Mouse (Mus musculus) liver, embryonic 14.5 days (tissue): ENCODE results near the gene Shank2. TPM values are rescaled to one million over a fixed set of nuclear protein-coding genes. Genes with fewer than 3 reads are reported as not detected.

Experiments used
- ATAC-seq: fragments of 200-750 bp; cut with Nextera tagmentation; 2 replicates; pipeline ENCODE4 v1.8.0; 2017; ENCODE audit warnings: moderate number of reproducible peaks, mild to moderate bottlenecking, moderate library complexity; ENCODE audit not compliant: insufficient read depth
- DNase-seq, 3 experiments: peaks; one replicate each; pipeline ENCODE4 v3.0.0-alpha.2; 2012 to 2013; ENCODE audit warnings: low read depth in 3 of 3, low spot score in 3 of 3
- H3K27ac ChIP-seq: fragments of 300-500 bp; sonication (generic); 2 replicates; pipeline ENCODE4 v1.5.1; 2014; ENCODE audit warnings: moderate library complexity, mild to moderate bottlenecking, control low read depth, inconsistent platforms
- H3K27me3 ChIP-seq: fragments of 300-500 bp; sonication (generic); 2 replicates; pipeline ENCODE4 v1.6.1; 2014; ENCODE audit warnings: mild to moderate bottlenecking, low read length, moderate library complexity; ENCODE audit not compliant: control insufficient read depth, insufficient read depth
- H3K36me3 ChIP-seq: fragments of 300-500 bp; sonication (generic); replicated peaks from 2 replicates; pipeline ENCODE4 v1.6.1; 2014; ENCODE audit warnings: low read depth; ENCODE audit not compliant: control insufficient read depth, insufficient read depth
- H3K4me1 ChIP-seq, 2 experiments: fragments of 200-500 bp in 1 of 2; fragments of 300-500 bp in 1 of 2; sonication (generic) in 1 of 2; replicated peaks; 2 replicates each; pipeline ENCODE4 v1.6.1; 2012 to 2014; ENCODE audit warnings: antibody characterized with exemption in 1 of 2, inconsistent platforms in 1 of 2, low read length in 1 of 2; ENCODE audit not compliant: control insufficient read depth in 2 of 2, insufficient read depth in 2 of 2
- H3K4me2 ChIP-seq: fragments of 300-500 bp; sonication (generic); 2 replicates; pipeline ENCODE4 v1.6.1; 2014; ENCODE audit warnings: low read depth, mild to moderate bottlenecking, control low read depth, moderate library complexity
- H3K4me3 ChIP-seq, 2 experiments: fragments of 200-500 bp in 1 of 2; fragments of 300-500 bp in 1 of 2; sonication (generic) in 1 of 2; 2 replicates each; pipeline ENCODE4 v1.5.1; 2012 to 2014; ENCODE audit warnings: low read depth in 2 of 2, low read length in 2 of 2, mild to moderate bottlenecking in 2 of 2, control low read depth in 1 of 2, inconsistent platforms in 1 of 2, moderate library complexity in 1 of 2; ENCODE audit not compliant: insufficient read depth in 1 of 2
- H3K9ac ChIP-seq: fragments of 300-500 bp; sonication (generic); replicated peaks from 2 replicates; pipeline ENCODE4 v1.6.1; 2014; ENCODE audit warnings: mild to moderate bottlenecking, control low read depth, moderate library complexity
- H3K9me3 ChIP-seq: fragments of 300-500 bp; sonication (generic); 2 replicates; pipeline ENCODE4 v1.6.1; 2016; ENCODE audit warnings: low read length, mixed read lengths; ENCODE audit not compliant: control insufficient read depth
- CTCF ChIP-seq: IDR thresholded peaks from 2 replicates; pipeline ENCODE4 v1.5.1; 2016; ENCODE audit warnings: antibody characterized with exemption, low read depth, control low read depth
- EP300 ChIP-seq: IDR thresholded peaks from 2 replicates; pipeline ENCODE4 v1.6.1; 2016; ENCODE audit warnings: antibody characterized with exemption, low read depth
- WGBS: fragments of 180-500 bp; shearing (Covaris S2); extraction: QIAGEN DNeasy Blood & Tissue Kit; methylation state at CpG from one replicate; pipeline ENCODE4 v1.1.7; 2014; ENCODE audit not compliant: insufficient replicate concordance; 5-methylcytosine and 5-hydroxymethylcytosine counted together
- polyA plus RNA-seq, 2 experiments: library from polyadenylated mRNA; depleted of rRNA in 1 of 2; stranded (reverse) in 1 of 2; unstranded in 1 of 2; fragments of >200 nt; fragmentation: Nextera tagmentation in 1 of 2; extraction: Ambion mirVana in 1 of 2; gene quantifications; 2 replicates each; pipeline versions ENCODE4 v1.2.1 to v1.2.3; 2012 to 2014

Shank2 gene
- polyA plus RNA-seq, 2 experiments, result 0.17 to 0.35 TPM

- Histone ChIP-seq H3K36me3 (no peaks in the 10 kb centered on the region), H3K9ac (no peak overlapping the region), H3K4me3 (no peak overlapping the region), H3K4me1 (no peaks in the 10 kb centered on the region), H3K27ac (no peak overlapping the region), H3K9me3 (no peaks in the 10 kb centered on the region), H3K27me3 (no peaks in the 10 kb centered on the region), H3K4me2 (no peak overlapping the region)
- DNase-seq (no peak), ATAC-seq (no peak)
- 55% methylated on average over 5 of the region's 5 CpGs for WGBS
- no peak for TF ChIP-seq CTCF
- TF ChIP-seq EP300, result no peak
Observed at GRCm38 (mm10) chr7:144206254-144206653, 204.5 kb downstream of the Shank2 start.

DNA sequence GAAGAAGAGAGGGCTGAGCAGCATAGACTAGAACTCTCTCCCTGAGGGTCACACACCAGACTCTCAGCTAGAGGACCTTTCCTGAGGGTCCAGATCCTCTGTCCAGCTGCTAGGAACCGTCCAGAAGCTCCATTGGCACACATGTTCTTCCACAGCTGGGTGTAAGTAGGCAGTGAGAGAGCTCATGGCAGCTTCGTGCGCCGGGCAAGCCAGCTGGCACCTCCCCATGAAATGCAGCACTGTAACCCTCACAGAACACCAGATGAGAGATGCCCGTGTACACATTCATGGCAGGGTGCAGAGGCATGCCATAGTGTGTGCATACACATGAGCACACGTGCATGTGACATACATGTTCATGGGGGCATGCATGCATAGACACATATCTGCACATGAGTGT lies 205.4 kb downstream of the Shank2 start:
- no peaks in the 10 kb centered on the region for H3K9me3 ChIP-seq
- no peak for TF ChIP-seq EP300
- no peak for TF ChIP-seq CTCF
- no peak for ATAC-seq
- no peaks in the 10 kb centered on the region for H3K36me3 ChIP-seq
- H3K4me2 ChIP-seq, result no peak overlapping the region
- H3K27me3 ChIP-seq, result no peaks in the 10 kb centered on the region
- H3K4me1 ChIP-seq, result no peaks in the 10 kb centered on the region
- no peak overlapping the region for H3K27ac ChIP-seq
- no peak overlapping the region for H3K9ac ChIP-seq
- H3K4me3 ChIP-seq, result no peak overlapping the region
- WGBS, result 59% methylated on average over 6 of the region's 6 CpGs
- DNase-seq, result no peak

DNA sequence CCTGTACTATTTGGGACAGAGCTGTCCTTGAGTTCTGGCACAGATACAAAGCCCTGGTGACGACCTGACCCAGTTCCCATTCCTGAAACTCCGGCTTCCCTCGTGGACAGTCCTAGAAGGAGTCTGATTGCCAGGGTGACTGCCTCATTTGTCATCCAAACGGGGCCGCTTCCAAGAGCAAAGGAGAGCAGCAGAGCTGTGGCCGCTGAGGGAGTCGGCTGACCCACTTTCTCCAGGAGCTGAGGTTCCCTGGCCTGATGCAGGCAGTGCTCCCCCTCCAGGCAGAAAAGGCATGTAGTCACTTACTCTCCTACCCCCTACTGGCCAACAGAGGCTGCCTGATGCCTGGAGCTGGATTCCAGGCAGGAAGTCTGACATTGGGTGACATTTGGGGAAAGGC lies 206.1 kb downstream of the Shank2 start:
- no peak for ATAC-seq
- DNase-seq, result no peak

DNA sequence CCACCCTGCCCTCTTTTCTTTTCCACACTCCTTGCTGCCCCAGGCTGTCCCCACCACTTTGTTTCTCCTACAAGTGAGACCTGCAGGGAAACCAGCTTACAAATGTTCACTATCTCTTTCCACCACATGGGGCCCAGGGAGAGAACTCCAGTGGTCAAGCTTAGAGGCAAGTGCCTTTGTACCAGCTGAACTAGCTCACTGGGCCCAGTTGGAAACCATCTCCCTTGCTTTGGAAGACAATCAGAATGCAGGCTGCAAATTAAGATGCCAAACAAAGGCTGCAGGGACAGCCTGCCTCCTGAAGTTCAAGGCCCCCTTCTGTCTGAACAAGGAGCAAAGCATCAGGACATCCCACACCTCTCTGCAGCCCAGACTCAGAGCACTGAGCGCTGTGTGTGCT lies 206.9 kb downstream of the Shank2 start:
- TF ChIP-seq CTCF, result no peak

More for the DNA sequence above, 206.1 kb downstream of the Shank2 start:
- WGBS, result 31% methylated on average over 7 of the region's 7 CpGs
- Histone ChIP-seq H3K27ac (no peak overlapping the region), H3K4me3 (no peak overlapping the region), H3K4me1 (no peaks in the 10 kb centered on the region), H3K9me3 (no peaks in the 10 kb centered on the region), H3K9ac (no peak overlapping the region), H3K4me2 (no peak overlapping the region), H3K36me3 (no peaks in the 10 kb centered on the region), H3K27me3 (no peaks in the 10 kb centered on the region)
- TF ChIP-seq CTCF (peak; percentile 55), EP300 (no peak)

DNA sequence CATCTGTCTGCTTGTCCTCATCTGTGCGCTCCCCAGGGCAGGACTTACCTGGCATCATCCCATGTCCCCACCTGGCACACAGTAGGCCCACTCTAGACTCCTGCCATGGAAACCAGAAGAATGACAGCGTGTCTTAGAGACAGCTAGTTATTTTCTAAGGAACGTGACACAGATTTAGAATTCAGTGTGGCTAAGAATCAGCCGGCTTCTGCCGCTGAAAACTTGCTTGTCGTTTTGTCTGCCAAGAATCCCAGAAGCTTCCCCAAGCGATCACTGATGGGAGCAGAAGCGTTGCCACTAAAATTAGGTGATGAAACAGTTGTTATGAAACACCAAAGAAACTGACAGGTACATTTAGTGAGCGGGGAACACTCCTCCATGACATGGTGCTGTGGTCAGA lies 208.8 kb downstream of the Shank2 start:
- no peaks in the 10 kb centered on the region for H3K36me3 ChIP-seq
- H3K4me3 ChIP-seq, result no peak overlapping the region
- no peaks in the 10 kb centered on the region for H3K27me3 ChIP-seq
- no peak for ATAC-seq
- DNase-seq, result no peak
- H3K27ac ChIP-seq, result no peak overlapping the region
- H3K4me2 ChIP-seq, result no peak overlapping the region
- no peaks in the 10 kb centered on the region for H3K9me3 ChIP-seq
- no peak for TF ChIP-seq CTCF
- H3K4me1 ChIP-seq, result no peaks in the 10 kb centered on the region
- H3K9ac ChIP-seq, result no peak overlapping the region
- 62% methylated on average over 9 of the region's 9 CpGs for WGBS

More for the DNA sequence above, 206.9 kb downstream of the Shank2 start:
- Histone ChIP-seq H3K4me3 (no peak overlapping the region), H3K9ac (no peak overlapping the region), H3K9me3 (no peaks in the 10 kb centered on the region), H3K27me3 (no peaks in the 10 kb centered on the region), H3K4me1 (no peaks in the 10 kb centered on the region), H3K4me2 (no peak overlapping the region), H3K27ac (no peak overlapping the region), H3K36me3 (no peaks in the 10 kb centered on the region)
- WGBS, result 69% methylated on average over 1 of the region's 1 CpGs
- no peak for ATAC-seq
- no peak for DNase-seq

- Histone ChIP-seq H3K9ac (no peak overlapping the region), H3K9me3 (no peaks in the 10 kb centered on the region), H3K4me2 (no peak overlapping the region), H3K4me1 (no peaks in the 10 kb centered on the region), H3K27me3 (no peaks in the 10 kb centered on the region), H3K27ac (no peak overlapping the region), H3K4me3 (no peak overlapping the region), H3K36me3 (no peaks in the 10 kb centered on the region)
- DNase-seq (no peak), ATAC-seq (no peak)
- TF ChIP-seq EP300, result no peak
- TF ChIP-seq CTCF, result no peak
Observed at GRCm38 (mm10) chr7:144212694-144213093, 211.0 kb downstream of the Shank2 start.
